Mouse (Mus musculus) CH12.LX (cell line): ENCODE results near the gene Tnfaip6. TPM values are rescaled to one million over a fixed set of nuclear protein-coding genes. Genes with fewer than 3 reads are reported as not detected.

Experiments used
- DNase-seq: peaks from one replicate; pipeline ENCODE4 v3.0.0-alpha.2; 2013; ENCODE audit errors: extremely low read depth
- H3K27ac ChIP-seq: 2 replicates; pipeline ENCODE4 v1.5.1; 2012; ENCODE audit warnings: low read depth, mild to moderate bottlenecking, control low read depth, moderate library complexity; ENCODE audit not compliant: insufficient read depth
- H3K27me3 ChIP-seq: replicated peaks from 2 replicates; pipeline ENCODE3; 2012; ENCODE audit warnings: inconsistent platforms
- H3K36me3 ChIP-seq, 2 experiments: replicated peaks in 1 of 2; 2 replicates each; pipeline versions ENCODE3 to v1.6.1; 2012; ENCODE audit warnings: inconsistent platforms in 1 of 2, low read length in 1 of 2, mild to moderate bottlenecking in 1 of 2, mixed read lengths in 1 of 2, moderate library complexity in 1 of 2; ENCODE audit not compliant: control insufficient read depth in 1 of 2, insufficient read depth in 1 of 2
- H3K4me1 ChIP-seq, 2 experiments: 2 replicates each; pipeline ENCODE4 v1.6.1; 2012; ENCODE audit warnings: inconsistent platforms in 1 of 2, moderate library complexity in 1 of 2; ENCODE audit not compliant: insufficient read depth in 2 of 2, control insufficient read depth in 1 of 2
- H3K4me2 ChIP-seq: 2 replicates; pipeline ENCODE4 v1.6.1; 2012; ENCODE audit warnings: low read depth, mild to moderate bottlenecking, control low read depth; ENCODE audit not compliant: poor library complexity, insufficient read depth, severe bottlenecking
- H3K4me3 ChIP-seq, 3 experiments: fragments of 150-350 bp in 1 of 3; sonication (generic) in 1 of 3; replicated peaks in 1 of 3; 2 replicates each; pipeline versions ENCODE3 to v1.5.1; 2011 to 2012; ENCODE audit warnings: low read depth in 2 of 3, low read length in 2 of 3, mild to moderate bottlenecking in 2 of 3, moderate library complexity in 2 of 3, control low read depth in 1 of 3, improper control_type of control experiment in 1 of 3, inconsistent platforms in 1 of 3, mixed read lengths in 1 of 3; ENCODE audit not compliant: poor library complexity in 1 of 3
- H3K79me2 ChIP-seq: replicated peaks from 2 replicates; pipeline ENCODE4 v1.6.1; 2012; ENCODE audit warnings: mild to moderate bottlenecking, moderate library complexity; ENCODE audit not compliant: control insufficient read depth, poor library complexity, insufficient read depth, severe bottlenecking; ENCODE audit errors: extremely low read depth
- H3K9ac ChIP-seq: 2 replicates; pipeline ENCODE4 v1.6.1; 2012; ENCODE audit warnings: low read depth, mild to moderate bottlenecking, control low read depth, moderate library complexity; ENCODE audit not compliant: insufficient read depth
- H3K9me3 ChIP-seq: replicated peaks from 2 replicates; pipeline ENCODE3; 2012; ENCODE audit warnings: low read length, inconsistent platforms, mixed read lengths
- BHLHE40 ChIP-seq: IDR thresholded peaks from 2 replicates; pipeline ENCODE4 v1.6.1; 2011; ENCODE audit warnings: mild to moderate bottlenecking, low read depth, low read length, improper control_type of control experiment
- CHD1 ChIP-seq: IDR thresholded peaks from 2 replicates; pipeline ENCODE4 v1.6.1; 2012; ENCODE audit warnings: low read depth, low read length, improper control_type of control experiment, inconsistent platforms
- CHD2 ChIP-seq: IDR thresholded peaks from 2 replicates; pipeline ENCODE4 v1.6.1; 2011; ENCODE audit warnings: low read length, improper control_type of control experiment
- CTCF ChIP-seq, 2 experiments: IDR thresholded peaks in 1 of 2; conservative IDR thresholded peaks in 1 of 2; 2 replicates each; pipeline ENCODE4 v1.5.1; 2011 to 2012; ENCODE audit warnings: low read depth in 2 of 2, low read length in 2 of 2, improper control_type of control experiment in 1 of 2, inconsistent platforms in 1 of 2, mild to moderate bottlenecking in 1 of 2, moderate library complexity in 1 of 2
- GABPA ChIP-seq: IDR thresholded peaks from 2 replicates; pipeline ENCODE4 v1.6.1; 2012; ENCODE audit warnings: low read depth, low read length, improper control_type of control experiment, inconsistent platforms; ENCODE audit not compliant: insufficient replicate concordance
- JUN ChIP-seq: IDR thresholded peaks from 2 replicates; pipeline ENCODE4 v1.6.1; 2011; ENCODE audit warnings: low read depth, mild to moderate bottlenecking, low read length, improper control_type of control experiment, moderate library complexity; ENCODE audit not compliant: insufficient read depth
- KAT2A ChIP-seq: IDR thresholded peaks from 2 replicates; pipeline ENCODE4 v1.6.1; 2012; ENCODE audit warnings: low read length, improper control_type of control experiment, inconsistent platforms; ENCODE audit not compliant: insufficient replicate concordance
- MAFK ChIP-seq: IDR thresholded peaks from 2 replicates; pipeline ENCODE4 v1.6.1; 2011; ENCODE audit warnings: low read length, improper control_type of control experiment; ENCODE audit not compliant: insufficient replicate concordance
- MAZ ChIP-seq: IDR thresholded peaks from 2 replicates; pipeline ENCODE4 v1.6.1; 2012; ENCODE audit warnings: low read depth, mild to moderate bottlenecking, inconsistent platforms, low read length, improper control_type of control experiment, moderate library complexity
- MXI1 ChIP-seq: IDR thresholded peaks from 2 replicates; pipeline ENCODE4 v1.6.1; 2011; ENCODE audit warnings: mild to moderate bottlenecking, low read depth, low read length, improper control_type of control experiment
- NELFE ChIP-seq: IDR thresholded peaks from 2 replicates; pipeline ENCODE4 v1.6.1; 2011; ENCODE audit warnings: low read depth, low read length, improper control_type of control experiment
- PAX5 ChIP-seq: IDR thresholded peaks from 2 replicates; pipeline ENCODE4 v1.6.1; 2012; ENCODE audit warnings: low read length, inconsistent platforms, mixed read lengths
- POLR2A ChIP-seq: IDR thresholded peaks from 2 replicates; pipeline ENCODE4 v1.6.1; 2011; ENCODE audit warnings: low read depth, mild to moderate bottlenecking, improper control_type of control experiment, low read length
- RAD21 ChIP-seq: IDR thresholded peaks from 2 replicates; pipeline ENCODE4 v1.6.1; 2011; ENCODE audit warnings: low read depth, mild to moderate bottlenecking, low read length, improper control_type of control experiment, moderate library complexity
- RCOR1 ChIP-seq: conservative IDR thresholded peaks from 2 replicates; pipeline ENCODE4 v1.6.1; 2012; ENCODE audit warnings: low read depth, mild to moderate bottlenecking, inconsistent platforms, low read length, improper control_type of control experiment
- UBTF ChIP-seq: IDR thresholded peaks from 2 replicates; pipeline ENCODE4 v1.6.1; 2012; ENCODE audit warnings: low read depth, mild to moderate bottlenecking, inconsistent platforms, low read length, improper control_type of control experiment, moderate library complexity
- USF1 ChIP-seq: IDR thresholded peaks from 2 replicates; pipeline ENCODE4 v1.6.1; 2014; ENCODE audit warnings: low read depth, mild to moderate bottlenecking, inconsistent platforms, low read length, improper control_type of control experiment
- USF2 ChIP-seq: conservative IDR thresholded peaks from 2 replicates; pipeline ENCODE4 v1.6.1; 2011; ENCODE audit warnings: low read depth, low read length, improper control_type of control experiment
- ZKSCAN1 ChIP-seq: IDR thresholded peaks from 2 replicates; pipeline ENCODE4 v1.6.1; 2012; ENCODE audit warnings: low read depth, inconsistent platforms, low read length, improper control_type of control experiment, borderline replicate concordance
- dilution Hi-C: fragments of 300-500 bp; cut with MboI; formaldehyde crosslinking; loops from 2 replicates; pipeline ENCODE4 v1.14.3; 2020; ENCODE audit warnings: low sequenced_read_pairs; ENCODE audit not compliant: extremely low pct_unique_long_range_greater_than_20kb, extremely low pct_ligation_motif_present
- in situ Hi-C: fragments of 300-500 bp; cut with MboI; formaldehyde crosslinking; loops from 3 replicates; pipeline ENCODE4 v1.14.3; 2019; ENCODE audit warnings: low sequenced_read_pairs, low pct_ligation_motif_present, low pct_unique_long_range_greater_than_20kb, mixed read lengths
- polyA plus RNA-seq: library from polyadenylated mRNA; unstranded; fragments of >175 nt; gene quantifications from 2 replicates; pipeline ENCODE4 v1.2.1, GENCODE M21; 2012; ENCODE audit warnings: low read depth; ENCODE audit not compliant: insufficient read length
- total RNA-seq, 2 experiments: library from RNA; depleted of rRNA; stranded (reverse); fragments of 300-350 nt in 1 of 2; fragments of >200 nt in 1 of 2; gene quantifications; 2 replicates each; pipeline ENCODE4 v1.2.3; 2012 to 2014

Tnfaip6 gene
- total and polyA plus RNA-seq, 3 experiments, result 0.13 to 0.59 (median 0.34) TPM

DNA sequence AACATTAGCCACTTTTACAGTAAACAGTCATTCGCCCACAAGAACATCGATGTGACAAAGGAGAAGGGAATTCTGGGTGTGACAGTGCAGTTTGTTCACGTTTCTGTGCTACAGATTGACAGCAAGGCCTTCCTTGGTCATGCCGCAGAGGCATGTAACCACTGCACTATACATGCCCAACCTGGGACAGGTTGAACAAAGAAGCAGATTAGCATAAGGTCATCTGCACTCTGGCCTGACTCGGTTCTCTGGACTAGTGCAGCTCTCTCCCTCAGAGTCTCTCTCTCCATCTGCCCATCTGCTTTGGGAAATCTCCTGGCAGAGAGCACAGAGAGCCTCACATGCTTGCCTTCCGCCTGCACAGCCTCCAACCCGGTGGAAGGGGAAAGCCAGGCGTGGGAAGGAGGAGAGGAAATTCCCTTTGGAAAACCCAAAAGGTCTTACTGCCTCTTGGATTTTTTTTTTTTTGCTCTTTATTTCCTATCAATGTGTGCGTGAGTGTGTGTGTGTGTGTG, 24.4 kb upstream of the Tnfaip6 start:
- TF ChIP-seq GABPA (no peak), JUN (no peak), USF2 (no peak), MXI1 (no peak), POLR2A (no peak), UBTF (no peak), ZKSCAN1 (no peak), CHD1 (no peak), PAX5 (no peak), CHD2 (no peak), BHLHE40 (no peak), RAD21 (no peak)
- Histone ChIP-seq H3K4me1 (no peaks in the 10 kb centered on the region), H3K9ac (no peak overlapping the region), H3K9me3 (no peaks in the 10 kb centered on the region), H3K4me3 (no peak overlapping the region), H3K4me2 (no peak overlapping the region), H3K79me2 (no peaks in the 10 kb centered on the region), H3K36me3 (no peaks in the 10 kb centered on the region), H3K27me3 (no peaks in the 10 kb centered on the region), H3K27ac (no peak overlapping the region)
- DNase-seq, result no peak
- in situ Hi-C loops (no loop called here), dilution Hi-C loops (no loop called here)

DNA sequence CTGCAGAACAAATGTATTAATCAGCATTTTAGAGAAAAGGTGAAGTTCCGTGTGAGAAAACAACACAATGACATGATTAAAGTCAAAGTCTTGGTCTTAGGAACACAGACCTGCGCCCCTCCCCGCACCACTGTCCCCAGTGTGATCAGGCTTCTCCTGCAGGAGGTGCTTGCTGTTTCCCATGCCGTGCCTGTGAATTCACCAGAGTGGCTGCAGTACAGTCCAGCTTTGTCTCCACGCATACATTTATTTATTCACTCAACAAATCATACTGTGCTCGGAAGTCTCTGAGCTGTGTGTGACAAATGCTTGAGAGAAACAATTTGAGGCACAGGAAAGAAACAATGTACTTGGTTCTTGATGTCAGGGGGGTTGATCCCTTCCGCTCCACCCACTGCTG, 21.4 kb upstream of the Tnfaip6 start:
- Histone ChIP-seq H3K9ac (no peak overlapping the region), H3K36me3 (no peaks in the 10 kb centered on the region), H3K9me3 (no peaks in the 10 kb centered on the region), H3K79me2 (no peaks in the 10 kb centered on the region), H3K4me3 (no peak overlapping the region), H3K27me3 (no peaks in the 10 kb centered on the region), H3K27ac (no peak overlapping the region), H3K4me1 (no peaks in the 10 kb centered on the region), H3K4me2 (no peak overlapping the region)
- DNase-seq, result no peak
- in situ Hi-C loops, result no loop called here
- TF ChIP-seq MXI1, result no peak
- no peak for TF ChIP-seq NELFE
- no peak for TF ChIP-seq CTCF (conservative IDR thresholded peaks at IDR 0.05 in 1 of 2, IDR thresholded peaks at IDR 0.05 in 1 of 2; ENCODE audit: low read depth in 2 of 2, low read length in 2 of 2)
- no peak for TF ChIP-seq USF1
- TF ChIP-seq CHD1, result no peak
- no peak for TF ChIP-seq UBTF
- TF ChIP-seq MAFK, result no peak
- no peak for TF ChIP-seq MAZ
- TF ChIP-seq RCOR1, result no peak
- TF ChIP-seq KAT2A, result no peak
- dilution Hi-C loops, result no loop called here
